Mouse (Mus musculus): ENCODE results near the gene Tmem132b. TPM values are rescaled to one million over a fixed set of nuclear protein-coding genes. Genes with fewer than 3 reads are reported as not detected.

Gene Tmem132b
- polyA plus RNA-seq, 1 experiment from 2014 or later: 0.42 TPM

DNA sequence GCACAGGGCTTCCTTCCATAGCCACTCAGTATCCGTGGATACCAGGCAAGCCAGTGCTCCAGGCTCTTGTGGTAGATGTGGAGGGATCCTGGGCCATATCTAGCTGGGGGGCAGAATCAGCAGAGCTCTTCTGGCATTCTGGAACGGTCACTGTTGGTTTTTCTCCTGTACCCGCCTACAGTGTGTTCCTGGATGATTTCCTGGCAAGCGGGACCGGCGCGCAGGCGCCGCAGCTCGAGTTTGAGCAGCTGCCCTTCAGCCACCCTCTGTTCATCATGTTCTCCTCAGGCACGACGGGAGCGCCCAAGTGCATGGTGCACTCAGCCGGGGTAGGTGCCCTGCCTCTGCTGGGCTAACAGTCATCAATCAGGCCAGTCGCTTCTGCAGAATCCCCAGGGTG is 25.6 kb upstream of the Tmem132b start:
- no peak overlapping the region for H3K4me2 ChIP-seq
- peaks cover 20% of the 10 kb centered on the region for H3K36me3 ChIP-seq (ENCODE audit: control insufficient read depth, insufficient read depth, low read length)
- 85% methylated on average over 15 of the region's 15 CpGs for WGBS
- H3K4me3 ChIP-seq (ENCODE audit: low read depth, low read length): no peak overlapping the region
- no peak for ATAC-seq (ENCODE audit: low FRiP score)
- no peaks in the 10 kb centered on the region for H3K9me3 ChIP-seq (ENCODE audit: control insufficient read depth, low read length)
- no peaks in the 10 kb centered on the region for H3K4me1 ChIP-seq (ENCODE audit: control insufficient read depth, insufficient read depth, low read length)
- no peak overlapping the region for H3K9ac ChIP-seq (ENCODE audit: low read length)
- no peaks in the 10 kb centered on the region for H3K27me3 ChIP-seq (ENCODE audit: control insufficient read depth, insufficient read depth, low read length)
- H3K27ac ChIP-seq (ENCODE audit: low read depth, low read length): no peak overlapping the region
- no peak for DNase-seq (ENCODE audit: low spot score, missing footprints)

DNA sequence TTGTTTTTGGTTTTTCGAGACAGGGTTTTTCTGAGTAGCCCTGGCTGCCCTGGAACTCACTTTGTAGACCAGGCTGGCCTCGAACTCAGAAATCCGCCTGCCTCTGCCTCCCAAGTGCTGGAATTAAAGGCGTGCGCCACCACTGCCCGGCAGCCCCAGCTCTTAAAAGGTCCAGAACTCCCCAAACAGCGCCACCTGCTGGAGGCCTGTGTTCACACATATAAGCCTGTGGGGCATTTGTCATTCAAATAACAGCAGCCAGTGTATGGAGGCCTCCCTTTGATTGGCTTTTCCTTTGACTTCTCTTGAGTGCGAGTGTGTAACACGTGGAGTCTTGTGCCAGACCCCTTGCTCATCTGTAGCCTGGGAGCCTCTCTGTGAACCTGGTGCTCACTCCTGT is 24.0 kb upstream of the Tmem132b start:
- H3K4me3 ChIP-seq (ENCODE audit: low read depth, low read length): no peak overlapping the region
- peaks cover 22% of the 10 kb centered on the region for H3K36me3 ChIP-seq (ENCODE audit: control insufficient read depth, insufficient read depth, low read length)
- no peak overlapping the region for H3K27ac ChIP-seq (ENCODE audit: low read depth, low read length)
- WGBS: 85% methylated on average over 9 of the region's 9 CpGs
- no peak for DNase-seq (ENCODE audit: low spot score, missing footprints)
- H3K4me2 ChIP-seq: no peak overlapping the region
- no peaks in the 10 kb centered on the region for H3K4me1 ChIP-seq (ENCODE audit: control insufficient read depth, insufficient read depth, low read length)
- no peak for ATAC-seq (ENCODE audit: low FRiP score)
- H3K27me3 ChIP-seq (ENCODE audit: control insufficient read depth, insufficient read depth, low read length): no peaks in the 10 kb centered on the region
- H3K9me3 ChIP-seq (ENCODE audit: control insufficient read depth, low read length): no peaks in the 10 kb centered on the region
- H3K9ac ChIP-seq (ENCODE audit: low read length): no peak overlapping the region

DNA sequence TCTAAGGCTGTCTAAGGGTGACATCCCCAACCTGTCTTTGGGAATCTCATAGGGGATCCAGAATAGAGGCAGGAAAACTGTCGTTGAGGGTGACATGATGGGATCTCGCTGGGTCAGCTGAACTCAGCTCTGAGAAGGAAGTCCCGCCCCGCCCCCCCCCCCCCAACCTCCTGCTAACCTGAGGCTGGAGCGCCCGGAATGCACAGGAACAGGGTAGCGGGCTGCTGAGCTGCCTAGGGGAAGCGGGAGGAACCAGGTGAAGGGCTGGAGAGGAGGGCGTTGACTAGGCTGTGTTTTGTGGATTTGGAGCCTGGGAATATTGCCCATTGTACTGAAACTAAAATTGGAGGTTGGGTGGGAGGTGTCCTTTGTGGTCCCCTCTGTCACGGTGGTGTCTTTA is 23.6 kb upstream of the Tmem132b start:
- H3K9ac ChIP-seq (ENCODE audit: low read length): no peak overlapping the region
- H3K4me1 ChIP-seq (ENCODE audit: control insufficient read depth, insufficient read depth, low read length): no peaks in the 10 kb centered on the region
- no peaks in the 10 kb centered on the region for H3K9me3 ChIP-seq (ENCODE audit: control insufficient read depth, low read length)
- H3K36me3 ChIP-seq (ENCODE audit: control insufficient read depth, insufficient read depth, low read length): peaks cover 24% of the 10 kb centered on the region
- H3K4me2 ChIP-seq: no peak overlapping the region
- WGBS: 91% methylated on average over 10 of the region's 10 CpGs
- no peaks in the 10 kb centered on the region for H3K27me3 ChIP-seq (ENCODE audit: control insufficient read depth, insufficient read depth, low read length)
- H3K27ac ChIP-seq (ENCODE audit: low read depth, low read length): no peak overlapping the region
- ATAC-seq (ENCODE audit: low FRiP score) (no peak), DNase-seq (ENCODE audit: low spot score, missing footprints) (no peak)
- no peak overlapping the region for H3K4me3 ChIP-seq (ENCODE audit: low read depth, low read length)

DNA sequence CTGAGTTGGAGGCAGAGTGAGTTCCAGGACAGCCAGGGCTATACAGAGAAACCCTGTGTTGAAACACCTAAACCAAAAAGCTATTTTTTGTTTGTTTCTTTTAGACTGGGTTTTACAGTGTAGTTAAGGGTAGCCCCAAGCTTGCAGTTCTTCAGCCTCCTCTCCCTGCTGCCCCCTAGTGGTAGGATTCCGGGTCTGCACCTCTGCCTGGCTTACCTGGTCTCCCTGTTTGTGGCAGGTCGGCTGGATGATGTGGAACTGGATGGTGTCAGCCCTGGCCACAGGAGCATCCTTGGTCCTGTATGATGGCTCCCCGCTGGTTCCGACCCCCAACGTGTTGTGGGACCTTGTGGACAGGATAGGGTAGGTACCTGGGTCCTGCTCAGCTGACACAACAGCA is 22.0 kb upstream of the Tmem132b start:
- H3K27me3 ChIP-seq (ENCODE audit: control insufficient read depth, insufficient read depth, low read length): no peaks in the 10 kb centered on the region
- H3K4me2 ChIP-seq: no peak overlapping the region
- no peaks in the 10 kb centered on the region for H3K4me1 ChIP-seq (ENCODE audit: control insufficient read depth, insufficient read depth, low read length)
- ATAC-seq (ENCODE audit: low FRiP score): no peak
- no peaks in the 10 kb centered on the region for H3K9me3 ChIP-seq (ENCODE audit: control insufficient read depth, low read length)
- no peak overlapping the region for H3K4me3 ChIP-seq (ENCODE audit: low read depth, low read length)
- WGBS: 53% methylated on average over 5 of the region's 5 CpGs
- peaks cover 21% of the 10 kb centered on the region for H3K36me3 ChIP-seq (ENCODE audit: control insufficient read depth, insufficient read depth, low read length)
- no peak for DNase-seq (ENCODE audit: low spot score, missing footprints)
- H3K9ac ChIP-seq (ENCODE audit: low read length): no peak overlapping the region
- H3K27ac ChIP-seq (ENCODE audit: low read depth, low read length): no peak overlapping the region

DNA sequence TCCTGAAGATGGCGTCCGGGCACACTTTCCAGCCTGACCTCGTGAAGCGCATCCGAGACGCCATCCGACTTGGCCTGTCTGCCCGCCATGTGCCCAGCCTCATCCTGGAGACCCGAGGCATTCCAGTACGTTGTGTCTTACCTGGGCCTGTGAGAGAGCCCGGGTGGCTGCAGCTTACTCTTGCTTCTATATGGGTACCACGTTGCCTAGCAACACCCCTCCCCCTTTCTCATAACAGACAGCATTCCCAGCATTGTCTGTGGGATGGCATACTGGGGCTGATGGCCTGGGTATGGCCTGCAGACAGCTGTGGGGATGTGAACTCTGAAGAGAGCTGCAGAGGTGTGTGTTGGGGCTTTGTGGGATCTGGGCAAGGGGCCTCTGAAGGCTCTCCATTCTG is 16.6 kb upstream of the Tmem132b start:
- Histone ChIP-seq H3K4me3 (ENCODE audit: low read depth, low read length) (no peak overlapping the region), H3K4me1 (ENCODE audit: control insufficient read depth, insufficient read depth, low read length) (no peaks in the 10 kb centered on the region), H3K36me3 (ENCODE audit: control insufficient read depth, insufficient read depth, low read length) (peaks cover 16% of the 10 kb centered on the region), H3K9ac (ENCODE audit: low read length) (no peak overlapping the region), H3K27ac (ENCODE audit: low read depth, low read length) (no peak overlapping the region), H3K9me3 (ENCODE audit: control insufficient read depth, low read length) (no peaks in the 10 kb centered on the region), H3K27me3 (ENCODE audit: control insufficient read depth, insufficient read depth, low read length) (no peaks in the 10 kb centered on the region), H3K4me2 (no peak overlapping the region)
- WGBS: 87% methylated on average over 12 of the region's 12 CpGs
- ATAC-seq (ENCODE audit: low FRiP score): no peak
- no peak for DNase-seq (ENCODE audit: low spot score, missing footprints)

DNA sequence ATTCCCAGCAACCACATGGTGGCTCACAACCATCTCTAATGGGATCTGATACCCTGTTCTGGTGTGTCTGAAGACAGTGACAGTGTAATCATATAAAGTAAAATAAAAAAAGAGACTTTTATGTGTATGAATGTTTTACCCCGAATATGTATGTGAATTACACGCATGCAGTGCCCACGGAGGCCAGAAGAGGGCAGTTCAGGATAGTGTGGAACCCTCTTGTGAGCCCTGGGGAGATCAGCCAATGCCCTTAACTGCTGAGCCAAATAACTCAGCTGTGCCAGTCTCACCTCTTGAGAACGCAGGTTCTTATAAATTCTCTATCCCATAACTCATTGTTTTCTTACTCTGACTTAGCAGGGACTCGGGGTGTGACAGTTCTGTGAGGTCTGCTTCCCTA is 12.9 kb upstream of the Tmem132b start:
- ATAC-seq (ENCODE audit: low FRiP score): no peak

DNA sequence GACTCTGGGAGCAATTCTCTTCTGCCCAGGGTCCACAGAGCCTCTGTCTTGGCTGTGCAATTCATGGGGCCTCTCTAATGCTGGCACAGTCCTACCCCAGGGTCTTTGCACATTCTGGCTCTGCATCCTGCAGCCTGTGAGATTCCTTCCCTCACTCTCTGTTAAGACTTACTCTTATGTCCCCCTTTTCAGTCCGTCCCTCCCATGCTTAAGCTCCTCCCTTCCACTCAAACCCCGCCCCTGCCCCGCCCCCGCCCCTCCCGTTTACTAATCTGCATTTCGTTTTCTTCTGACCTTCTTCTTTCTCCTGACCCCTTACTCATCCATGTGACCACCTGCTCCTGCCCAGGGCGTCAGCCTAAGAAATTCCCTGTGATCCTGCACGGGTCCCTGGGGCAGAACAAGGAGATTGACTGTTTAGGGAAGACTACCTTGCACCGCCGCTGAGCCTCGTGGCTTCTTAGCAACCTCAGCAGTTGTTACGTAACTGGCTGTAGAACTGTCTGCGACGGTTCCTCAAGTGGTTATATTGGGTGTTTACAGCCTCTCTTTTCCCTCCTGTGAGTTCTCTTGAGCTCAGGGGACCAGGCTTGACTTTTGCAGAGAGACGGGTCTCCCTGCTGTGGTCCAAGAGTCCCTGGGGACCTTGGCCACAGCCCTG is 10.5 kb upstream of the Tmem132b start:
- H3K36me3 ChIP-seq (ENCODE audit: control insufficient read depth, insufficient read depth, low read length): peaks cover 6% of the 10 kb centered on the region; the same call in 1 of the 2 replicates
- no peaks in the 10 kb centered on the region for H3K4me1 ChIP-seq (ENCODE audit: control insufficient read depth, insufficient read depth, low read length)
- no peak for DNase-seq (ENCODE audit: low spot score, missing footprints)
- no peaks in the 10 kb centered on the region for H3K9me3 ChIP-seq (ENCODE audit: control insufficient read depth, low read length)
- H3K27ac ChIP-seq (ENCODE audit: low read depth, low read length): no peak overlapping the region
- H3K4me2 ChIP-seq: no peak overlapping the region
- ATAC-seq (ENCODE audit: low FRiP score): no peak
- 17% methylated on average over 15 of the region's 15 CpGs for WGBS
- no peak overlapping the region for H3K9ac ChIP-seq (ENCODE audit: low read length)
- no peak overlapping the region for H3K4me3 ChIP-seq (ENCODE audit: low read depth, low read length)
- no peaks in the 10 kb centered on the region for H3K27me3 ChIP-seq (ENCODE audit: control insufficient read depth, insufficient read depth, low read length)

More for the DNA sequence above, 12.9 kb upstream of the Tmem132b start:
- Histone ChIP-seq H3K4me2 (no peak overlapping the region), H3K27ac (ENCODE audit: low read depth, low read length) (no peak overlapping the region), H3K27me3 (ENCODE audit: control insufficient read depth, insufficient read depth, low read length) (no peaks in the 10 kb centered on the region), H3K4me1 (ENCODE audit: control insufficient read depth, insufficient read depth, low read length) (no peaks in the 10 kb centered on the region), H3K4me3 (ENCODE audit: low read depth, low read length) (no peak overlapping the region), H3K36me3 (ENCODE audit: control insufficient read depth, insufficient read depth, low read length) (peaks cover 9% of the 10 kb centered on the region; the same call in 1 of the 2 replicates), H3K9me3 (ENCODE audit: control insufficient read depth, low read length) (no peaks in the 10 kb centered on the region), H3K9ac (ENCODE audit: low read length) (no peak overlapping the region)
- no peak for DNase-seq (ENCODE audit: low spot score, missing footprints)
- WGBS: 74% methylated on average over 5 of the region's 5 CpGs

DNA sequence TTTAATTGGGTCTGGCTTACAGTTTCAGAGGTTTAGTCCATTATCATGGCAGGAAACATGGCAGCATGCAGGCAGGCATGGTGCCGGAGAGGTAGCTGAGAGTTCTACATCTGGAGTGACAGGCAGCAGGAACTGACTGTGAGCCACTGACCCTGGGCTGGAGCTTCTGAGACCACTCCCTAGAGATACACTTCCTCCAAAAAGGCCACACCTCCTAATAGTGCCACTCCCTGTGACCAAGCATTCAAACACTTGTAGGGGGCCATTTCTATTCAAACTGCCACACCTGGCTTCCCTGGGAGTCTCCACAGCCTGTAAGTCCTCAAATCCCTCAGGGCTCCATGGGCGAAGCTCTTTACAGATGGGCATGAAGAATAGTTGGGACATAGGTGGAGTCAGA is 8.2 kb upstream of the Tmem132b start:
- Histone ChIP-seq H3K36me3 (ENCODE audit: control insufficient read depth, insufficient read depth, low read length) (no peaks in the 10 kb centered on the region), H3K9me3 (ENCODE audit: control insufficient read depth, low read length) (peaks cover 2% of the 10 kb centered on the region; the same call in 1 of the 2 replicates), H3K27ac (ENCODE audit: low read depth, low read length) (no peak overlapping the region), H3K9ac (ENCODE audit: low read length) (no peak overlapping the region), H3K4me1 (ENCODE audit: control insufficient read depth, insufficient read depth, low read length) (no peaks in the 10 kb centered on the region), H3K4me3 (ENCODE audit: low read depth, low read length) (no peak overlapping the region), H3K4me2 (no peak overlapping the region), H3K27me3 (ENCODE audit: control insufficient read depth, insufficient read depth, low read length) (no peaks in the 10 kb centered on the region)
- ATAC-seq (ENCODE audit: low FRiP score) (no peak), DNase-seq (ENCODE audit: low spot score, missing footprints) (no peak)
- WGBS: 93% methylated on average over 2 of the region's 2 CpGs

DNA sequence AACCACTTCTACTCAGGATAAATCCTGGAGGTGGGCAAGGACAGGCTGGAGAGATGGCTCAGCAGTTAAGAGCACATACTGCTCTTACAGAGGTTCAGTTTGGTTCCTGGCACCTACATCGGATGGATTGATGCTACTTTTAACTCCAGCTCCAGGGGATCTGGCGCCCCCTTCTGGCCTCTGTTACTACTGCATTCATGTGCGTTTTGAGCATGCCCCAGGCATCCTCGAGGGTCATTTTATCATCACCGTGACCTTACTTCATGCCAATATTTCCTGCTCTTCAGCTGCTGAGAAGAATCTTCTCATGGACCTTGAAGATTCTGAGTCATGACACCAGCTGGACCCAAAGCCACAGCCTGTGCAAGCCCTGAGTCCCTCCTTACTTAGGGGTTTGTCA is 6.1 kb upstream of the Tmem132b start:
- WGBS: 62% methylated on average over 5 of the region's 5 CpGs
- H3K27me3 ChIP-seq (ENCODE audit: control insufficient read depth, insufficient read depth, low read length): peaks cover 5% of the 10 kb centered on the region
- H3K4me1 ChIP-seq (ENCODE audit: control insufficient read depth, insufficient read depth, low read length): no peaks in the 10 kb centered on the region
- no peak overlapping the region for H3K27ac ChIP-seq (ENCODE audit: low read depth, low read length)
- DNase-seq (ENCODE audit: low spot score, missing footprints): no peak
- no peak overlapping the region for H3K4me2 ChIP-seq
- no peak for ATAC-seq (ENCODE audit: low FRiP score)
- no peak overlapping the region for H3K4me3 ChIP-seq (ENCODE audit: low read depth, low read length)
- peaks cover 2% of the 10 kb centered on the region; the same call in 1 of the 2 replicates for H3K9me3 ChIP-seq (ENCODE audit: control insufficient read depth, low read length)
- no peaks in the 10 kb centered on the region for H3K36me3 ChIP-seq (ENCODE audit: control insufficient read depth, insufficient read depth, low read length)
- no peak overlapping the region for H3K9ac ChIP-seq (ENCODE audit: low read length)

Data from midbrain, embryonic 11.5 days (tissue).